Mouse (Mus musculus) midbrain, embryonic 16.5 days (tissue): Measurements from ENCODE around the gene Tln2. TPM values are rescaled to one million over a fixed set of nuclear protein-coding genes. Genes with fewer than 3 reads are reported as not detected.

Source experiments
- ATAC-seq: fragments of 200-750 bp; cut with Nextera tagmentation; 2 replicates; pipeline ENCODE4 v1.8.0; 2017; ENCODE audit warnings: moderate TSS enrichment
- H3K27ac ChIP-seq: fragments of 300-500 bp; sonication (generic); 2 replicates; pipeline ENCODE4 v1.5.1; 2014; ENCODE audit warnings: mild to moderate bottlenecking, low read length, mixed read lengths
- H3K27me3 ChIP-seq: fragments of 300-500 bp; sonication (generic); 2 replicates; pipeline ENCODE4 v1.6.1; 2014; ENCODE audit warnings: low read depth, low read length, mixed read lengths; ENCODE audit not compliant: control insufficient read depth, insufficient read depth
- H3K36me3 ChIP-seq: fragments of 300-500 bp; sonication (generic); 2 replicates; pipeline ENCODE4 v1.6.1; 2014; ENCODE audit warnings: mild to moderate bottlenecking, low read length, moderate library complexity, mixed read lengths; ENCODE audit not compliant: control insufficient read depth, insufficient read depth
- H3K4me1 ChIP-seq: fragments of 300-500 bp; sonication (generic); 2 replicates; pipeline ENCODE4 v1.6.1; 2014; ENCODE audit warnings: mild to moderate bottlenecking, low read length, mixed read lengths; ENCODE audit not compliant: control insufficient read depth, insufficient read depth
- H3K4me2 ChIP-seq: fragments of 300-500 bp; sonication (generic); 2 replicates; pipeline ENCODE4 v1.6.1; 2014; ENCODE audit warnings: mild to moderate bottlenecking, low read length, mixed read lengths
- H3K4me3 ChIP-seq: fragments of 300-500 bp; sonication (generic); 2 replicates; pipeline ENCODE4 v1.5.1; 2014; ENCODE audit warnings: low read depth, mild to moderate bottlenecking, low read length, moderate library complexity, mixed read lengths
- H3K9ac ChIP-seq: fragments of 300-500 bp; sonication (generic); 2 replicates; pipeline ENCODE4 v1.6.1; 2014; ENCODE audit warnings: low read depth, low read length, mixed read lengths
- H3K9me3 ChIP-seq: fragments of 300-500 bp; sonication (generic); replicated peaks from 2 replicates; pipeline ENCODE4 v1.6.1; 2014; ENCODE audit warnings: mild to moderate bottlenecking, low read length, mixed read lengths; ENCODE audit not compliant: control insufficient read depth, poor library complexity, severe bottlenecking
- WGBS: fragments of 180-500 bp; shearing (Covaris S2); extraction: QIAGEN DNeasy Blood & Tissue Kit; methylation state at CpG from one replicate; pipeline ENCODE4 v1.1.7; 2014; 5-methylcytosine and 5-hydroxymethylcytosine counted together
- polyA plus RNA-seq: library from polyadenylated mRNA; unstranded; fragments of >200 nt; fragmentation: Nextera tagmentation; extraction: Ambion mirVana; gene quantifications from 2 replicates; pipeline ENCODE4 v1.2.1, GENCODE M21; 2015

Gene Tln2
- polyA plus RNA-seq, result 24.8 and 26.7 TPM in 2 replicates

DNA sequence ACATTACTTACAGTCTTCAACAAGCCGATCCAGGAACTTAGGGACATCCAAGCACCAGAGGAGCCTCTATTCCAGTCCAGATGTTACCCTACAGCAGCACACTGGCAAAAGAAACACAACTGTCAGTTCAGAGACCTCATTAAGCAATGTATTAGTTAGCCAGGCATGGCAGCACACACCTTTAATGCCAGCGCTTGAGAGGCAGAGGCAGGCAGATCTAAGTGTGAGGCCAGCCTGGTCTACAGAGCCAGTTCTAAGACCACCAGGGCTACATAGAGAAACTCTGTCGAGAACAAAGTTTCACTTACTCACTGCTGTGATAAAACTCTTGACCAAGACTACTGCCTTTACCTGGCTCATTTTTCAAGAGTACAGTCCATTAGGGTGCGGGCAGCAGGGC is at the start of gene Tln2:
Gene Tln2 (minus strand): TSS at position 101 of the 400 bp plus-strand sequence.
- WGBS, result 95% methylated on average over 4 of the region's 4 CpGs
- no peak for ATAC-seq
- H3K4me1 ChIP-seq, result no peaks in the 10 kb centered on the region
- H3K9ac ChIP-seq, result no peak within 1 kb of the TSS
- no peak within 1 kb of the TSS for H3K4me2 ChIP-seq
- no peaks in the 10 kb centered on the region for H3K9me3 ChIP-seq
- H3K4me3 ChIP-seq, result no peak within 1 kb of the TSS
- no peaks in the 10 kb centered on the region for H3K36me3 ChIP-seq
- H3K27ac ChIP-seq, result no peak within 1 kb of the TSS
- no peaks in the 10 kb centered on the region for H3K27me3 ChIP-seq

GRCm38 (mm10) chr9:67609226-67609625 is 49.7 kb upstream of the Tln2 start:
- 89% methylated on average over 1 of the region's 1 CpGs for WGBS
- no peak overlapping the region for H3K4me2 ChIP-seq
- H3K27me3 ChIP-seq, result no peaks in the 10 kb centered on the region
- H3K4me1 ChIP-seq, result no peaks in the 10 kb centered on the region
- no peaks in the 10 kb centered on the region for H3K36me3 ChIP-seq
- ATAC-seq, result no peak
- H3K4me3 ChIP-seq, result no peak overlapping the region
- H3K9ac ChIP-seq, result no peak overlapping the region
- no peak overlapping the region for H3K27ac ChIP-seq
- H3K9me3 ChIP-seq, result no peaks in the 10 kb centered on the region

DNA sequence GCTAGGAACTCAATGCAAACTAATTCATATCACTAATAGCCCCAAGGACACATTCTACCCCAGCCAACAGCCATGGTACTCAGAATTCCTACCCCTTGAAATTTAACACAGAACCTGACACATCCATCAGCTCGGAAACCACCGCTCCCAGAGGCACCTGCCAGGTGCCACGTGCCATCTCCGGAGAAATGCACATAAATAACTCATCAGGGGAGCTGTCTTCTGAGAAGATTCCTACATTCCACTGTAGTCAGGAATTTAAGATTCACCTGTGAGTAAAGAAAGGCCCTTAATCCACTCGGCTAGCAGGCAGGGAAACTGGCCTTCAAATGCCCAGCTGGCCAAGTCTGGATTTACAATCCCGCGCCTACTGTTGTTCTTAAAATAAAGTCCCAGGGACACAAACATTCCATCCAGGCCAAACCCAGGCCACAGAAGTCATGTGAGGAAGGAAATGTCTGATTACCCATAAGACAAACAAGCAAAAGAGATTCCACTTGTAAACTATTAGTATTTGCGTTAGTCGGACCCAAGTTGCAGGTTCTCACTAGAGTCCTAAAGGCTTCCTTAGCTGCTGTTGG is 48.4 kb upstream of the Tln2 start:
- H3K4me3 ChIP-seq, result no peak overlapping the region
- no peaks in the 10 kb centered on the region for H3K9me3 ChIP-seq
- H3K27ac ChIP-seq, result no peak overlapping the region
- H3K27me3 ChIP-seq, result no peaks in the 10 kb centered on the region
- H3K36me3 ChIP-seq, result no peaks in the 10 kb centered on the region
- WGBS, result 81% methylated on average over 9 of the region's 9 CpGs
- H3K4me2 ChIP-seq, result no peak overlapping the region
- no peak overlapping the region for H3K9ac ChIP-seq
- ATAC-seq, result no peak
- no peaks in the 10 kb centered on the region for H3K4me1 ChIP-seq

DNA sequence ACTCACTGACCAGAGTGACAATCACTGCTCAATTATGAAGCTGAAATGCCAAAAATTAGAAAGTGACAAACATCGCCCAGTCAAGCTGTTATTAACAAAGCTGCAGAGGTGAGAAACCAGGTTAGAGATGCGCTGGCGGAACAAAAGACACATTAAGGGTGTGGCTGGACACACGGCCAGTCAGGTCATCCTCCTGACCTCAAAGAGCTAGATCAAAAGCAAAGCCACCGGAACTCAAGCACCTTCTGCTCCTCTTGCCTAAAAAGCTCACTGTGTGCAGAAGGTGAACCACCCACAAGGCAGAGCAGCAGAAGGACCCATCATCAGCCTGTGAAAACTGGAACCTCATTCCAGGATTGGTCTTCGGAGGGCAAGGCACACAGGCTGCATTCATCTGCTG is 47.8 kb upstream of the Tln2 start:
- Histone ChIP-seq H3K4me3 (no peak overlapping the region), H3K4me2 (no peak overlapping the region), H3K9me3 (no peaks in the 10 kb centered on the region), H3K4me1 (no peaks in the 10 kb centered on the region), H3K27me3 (no peaks in the 10 kb centered on the region), H3K36me3 (no peaks in the 10 kb centered on the region), H3K27ac (no peak overlapping the region), H3K9ac (no peak overlapping the region)
- WGBS, result 79% methylated on average over 6 of the region's 6 CpGs
- no peak for ATAC-seq

DNA sequence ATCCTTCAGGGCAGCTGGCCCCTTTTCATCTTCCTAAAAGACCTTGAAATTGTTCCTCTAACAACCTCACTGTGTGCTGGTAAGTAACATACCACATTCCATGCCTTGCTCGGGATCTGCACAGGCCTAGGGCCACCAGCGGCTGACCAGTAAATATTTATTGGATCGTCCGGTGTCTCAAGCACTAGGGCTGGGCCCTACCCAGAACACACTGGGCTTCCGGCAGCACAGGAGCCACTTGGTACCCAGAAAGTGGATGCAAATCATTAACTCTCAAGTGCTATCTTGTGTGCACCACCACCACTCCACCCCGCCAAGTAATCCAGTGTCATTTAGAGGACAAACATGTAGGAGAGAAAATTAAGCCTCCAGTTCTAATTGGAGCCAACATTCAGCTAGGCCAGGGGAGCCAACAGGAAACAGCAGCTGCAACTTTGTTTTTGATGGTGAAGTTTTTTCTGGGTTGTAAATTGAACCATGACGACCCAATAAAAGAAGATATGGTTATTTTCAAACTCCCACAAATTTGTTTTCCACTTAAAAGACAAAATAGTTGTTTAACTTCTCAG is 46.4 kb upstream of the Tln2 start:
- no peaks in the 10 kb centered on the region for H3K4me1 ChIP-seq
- ATAC-seq, result no peak
- H3K27ac ChIP-seq, result no peak overlapping the region
- no peaks in the 10 kb centered on the region for H3K36me3 ChIP-seq
- no peak overlapping the region for H3K9ac ChIP-seq
- H3K4me3 ChIP-seq, result no peak overlapping the region
- H3K4me2 ChIP-seq, result no peak overlapping the region
- WGBS, result 82% methylated on average over 7 of the region's 7 CpGs
- H3K9me3 ChIP-seq, result no peaks in the 10 kb centered on the region
- no peaks in the 10 kb centered on the region for H3K27me3 ChIP-seq

GRCm38 (mm10) chr9:67604940-67605339 is 45.4 kb upstream of the Tln2 start:
- ATAC-seq, result no peak
- no peaks in the 10 kb centered on the region for H3K36me3 ChIP-seq

DNA sequence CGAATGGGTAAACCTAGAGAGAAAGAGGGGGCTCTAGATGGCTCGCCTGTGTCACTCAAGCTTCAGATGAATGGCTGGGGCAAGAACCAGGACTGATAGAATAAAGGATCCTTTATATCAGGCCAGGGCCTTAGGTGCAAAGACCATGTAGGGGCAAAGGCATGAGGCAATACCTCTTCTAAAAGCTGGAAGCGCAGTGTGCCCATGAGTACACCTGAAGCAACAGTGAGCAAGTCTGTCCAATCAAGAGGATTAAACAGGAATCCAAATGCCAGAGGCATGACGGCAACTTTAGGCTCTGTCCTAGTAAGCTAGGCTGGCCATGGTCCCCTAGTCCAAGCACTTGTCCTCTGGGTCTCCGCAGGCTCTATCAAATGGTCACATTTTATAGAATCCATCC is 42.8 kb upstream of the Tln2 start:
- Histone ChIP-seq H3K27me3 (no peaks in the 10 kb centered on the region), H3K36me3 (no peaks in the 10 kb centered on the region), H3K4me2 (no peak overlapping the region), H3K9ac (no peak overlapping the region), H3K9me3 (no peaks in the 10 kb centered on the region), H3K4me3 (no peak overlapping the region), H3K4me1 (no peaks in the 10 kb centered on the region), H3K27ac (no peak overlapping the region)
- ATAC-seq, result no peak
- WGBS, result 83% methylated on average over 5 of the region's 5 CpGs

More at GRCm38 (mm10) chr9:67604940-67605339, 45.4 kb upstream of the Tln2 start:
- H3K4me3 ChIP-seq, result no peak overlapping the region
- H3K4me1 ChIP-seq, result no peaks in the 10 kb centered on the region
- no peaks in the 10 kb centered on the region for H3K27me3 ChIP-seq
- no peaks in the 10 kb centered on the region for H3K9me3 ChIP-seq
- no peak overlapping the region for H3K27ac ChIP-seq
- H3K4me2 ChIP-seq, result no peak overlapping the region
- no peak overlapping the region for H3K9ac ChIP-seq

GRCm38 (mm10) chr9:67595221-67595620 is 35.7 kb upstream of the Tln2 start:
- Histone ChIP-seq H3K4me1 (no peaks in the 10 kb centered on the region), H3K4me2 (no peak overlapping the region), H3K27me3 (no peaks in the 10 kb centered on the region), H3K9ac (no peak overlapping the region), H3K27ac (no peak overlapping the region), H3K36me3 (no peaks in the 10 kb centered on the region), H3K9me3 (0 out of 2 replicates have a peak, but pooled peaks cover 4% of the 10 kb centered on the region), H3K4me3 (no peak overlapping the region)
- WGBS, result 92% methylated on average over 5 of the region's 5 CpGs
- ATAC-seq, result no peak

DNA sequence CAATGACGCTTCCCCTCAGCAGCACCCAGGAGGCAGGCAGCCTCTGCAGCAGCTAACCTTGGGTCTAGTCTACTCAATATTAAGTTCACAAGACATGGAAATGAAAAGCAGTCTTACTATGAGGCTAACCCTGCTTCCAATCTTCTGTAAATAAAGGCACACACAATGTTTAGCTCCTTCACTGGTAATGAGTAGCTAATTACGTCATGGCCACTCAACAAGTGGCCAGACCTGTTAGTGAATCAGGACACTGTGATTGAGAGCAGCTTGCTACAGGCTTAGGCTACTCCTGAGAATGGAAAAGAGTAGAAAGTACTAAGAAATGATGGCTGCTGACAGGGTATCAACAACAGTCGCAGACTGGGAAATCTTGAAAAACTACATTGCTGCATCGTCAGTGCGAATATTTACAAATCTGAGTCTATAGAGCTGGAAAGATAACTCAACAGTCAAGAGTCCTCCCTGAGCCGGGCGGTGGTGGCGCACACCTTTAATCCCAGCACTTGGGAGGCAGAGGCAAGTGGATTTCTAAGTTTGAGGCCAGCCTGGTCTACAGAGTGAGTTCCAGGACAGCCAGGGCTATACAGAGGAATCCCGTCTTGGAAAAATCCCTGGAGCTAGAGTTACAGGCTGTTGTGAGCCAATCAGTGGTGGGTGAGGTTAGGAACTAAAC is 34.1 kb upstream of the Tln2 start:
- Histone ChIP-seq H3K4me2 (no peak overlapping the region), H3K9me3 (0 out of 2 replicates have a peak, but pooled peaks cover 4% of the 10 kb centered on the region), H3K9ac (no peak overlapping the region), H3K36me3 (no peaks in the 10 kb centered on the region), H3K27ac (no peak overlapping the region), H3K27me3 (no peaks in the 10 kb centered on the region), H3K4me1 (no peaks in the 10 kb centered on the region), H3K4me3 (no peak overlapping the region)
- 97% methylated on average over 9 of the region's 9 CpGs for WGBS
- no peak for ATAC-seq
